Mouse (Mus musculus): ENCODE data around the gene Plxna4. TPM values are rescaled to one million over a fixed set of nuclear protein-coding genes. Genes with fewer than 3 reads are reported as not detected.

Gene Plxna4
- polyA plus RNA-seq, 1 experiment from 2014 or later = 10.6 TPM

GRCm38 (mm10) chr6:32139537-32139936 lies 448.5 kb downstream of the Plxna4 start:
- H3K9me3 ChIP-seq (ENCODE audit: control insufficient read depth, low read length) = no peaks in the 10 kb centered on the region
- no peak for ATAC-seq (ENCODE audit: insufficient number of reproducible peaks, insufficient read depth, low FRiP score, low read depth)
- 73% methylated on average over 3 of the region's 3 CpGs for WGBS

GRCm38 (mm10) chr6:32126914-32127313 lies 461.1 kb downstream of the Plxna4 start:
- no peaks in the 10 kb centered on the region for H3K27me3 ChIP-seq (ENCODE audit: control insufficient read depth, insufficient read depth, low read length)
- ATAC-seq (ENCODE audit: insufficient number of reproducible peaks, insufficient read depth, low FRiP score, low read depth) = no peak
- H3K36me3 ChIP-seq (ENCODE audit: control insufficient read depth, insufficient read depth, low read length) = no peaks in the 10 kb centered on the region
- no peak overlapping the region for H3K27ac ChIP-seq (replicated peaks in 1 of 2; ENCODE audit: control insufficient read depth in 1 of 2, insufficient read depth in 1 of 2, low read depth in 2 of 2, low read length in 2 of 2)
- 79% methylated on average over 6 of the region's 6 CpGs for WGBS
- no peaks in the 10 kb centered on the region for H3K4me1 ChIP-seq (ENCODE audit: control insufficient read depth in 2 of 2, insufficient read depth in 2 of 2, low read length in 2 of 2)
- no peaks in the 10 kb centered on the region for H3K9me3 ChIP-seq (ENCODE audit: control insufficient read depth, low read length)
- no peak overlapping the region for H3K4me3 ChIP-seq (ENCODE audit: control insufficient read depth in 1 of 2, insufficient read depth in 1 of 2, low read depth in 1 of 2, low read length in 2 of 2)
- no peak overlapping the region for H3K9ac ChIP-seq (ENCODE audit: low read length)
- H3K4me2 ChIP-seq (ENCODE audit: low read length) = no peak overlapping the region

More at GRCm38 (mm10) chr6:32139537-32139936, 448.5 kb downstream of the Plxna4 start:
- Histone ChIP-seq H3K27me3 (ENCODE audit: control insufficient read depth, insufficient read depth, low read length) (no peaks in the 10 kb centered on the region), H3K4me1 (ENCODE audit: control insufficient read depth in 2 of 2, insufficient read depth in 2 of 2, low read length in 2 of 2) (no peaks in the 10 kb centered on the region), H3K9ac (ENCODE audit: low read length) (no peak overlapping the region), H3K27ac (replicated peaks in 1 of 2; ENCODE audit: control insufficient read depth in 1 of 2, insufficient read depth in 1 of 2, low read depth in 2 of 2, low read length in 2 of 2) (no peak overlapping the region), H3K4me3 (ENCODE audit: control insufficient read depth in 1 of 2, insufficient read depth in 1 of 2, low read depth in 1 of 2, low read length in 2 of 2) (no peak overlapping the region), H3K36me3 (ENCODE audit: control insufficient read depth, insufficient read depth, low read length) (no peaks in the 10 kb centered on the region), H3K4me2 (ENCODE audit: low read length) (no peak overlapping the region)

GRCm38 (mm10) chr6:32122584-32123265 lies 465.3 kb downstream of the Plxna4 start:
- Histone ChIP-seq H3K36me3 (ENCODE audit: control insufficient read depth, insufficient read depth, low read length) (no peaks in the 10 kb centered on the region), H3K9me3 (ENCODE audit: control insufficient read depth, low read length) (no peaks in the 10 kb centered on the region), H3K27ac (replicated peaks in 1 of 2; ENCODE audit: control insufficient read depth in 1 of 2, insufficient read depth in 1 of 2, low read depth in 2 of 2, low read length in 2 of 2) (no peak overlapping the region), H3K9ac (ENCODE audit: low read length) (no peak overlapping the region), H3K4me1 (ENCODE audit: control insufficient read depth in 2 of 2, insufficient read depth in 2 of 2, low read length in 2 of 2) (no peaks in the 10 kb centered on the region), H3K4me2 (ENCODE audit: low read length) (no peak overlapping the region), H3K4me3 (ENCODE audit: control insufficient read depth in 1 of 2, insufficient read depth in 1 of 2, low read depth in 1 of 2, low read length in 2 of 2) (no peak overlapping the region), H3K27me3 (ENCODE audit: control insufficient read depth, insufficient read depth, low read length) (no peaks in the 10 kb centered on the region)
- WGBS = 72% methylated on average over 4 of the region's 4 CpGs
- ATAC-seq (ENCODE audit: insufficient number of reproducible peaks, insufficient read depth, low FRiP score, low read depth) = no peak

- Histone ChIP-seq H3K27me3 (ENCODE audit: control insufficient read depth, insufficient read depth, low read length) (no peaks in the 10 kb centered on the region), H3K9ac (ENCODE audit: low read length) (no peak overlapping the region), H3K36me3 (ENCODE audit: control insufficient read depth, insufficient read depth, low read length) (no peaks in the 10 kb centered on the region), H3K9me3 (ENCODE audit: control insufficient read depth, low read length) (no peaks in the 10 kb centered on the region), H3K4me1 (ENCODE audit: control insufficient read depth in 2 of 2, insufficient read depth in 2 of 2, low read length in 2 of 2) (no peaks in the 10 kb centered on the region), H3K27ac (replicated peaks in 1 of 2; ENCODE audit: control insufficient read depth in 1 of 2, insufficient read depth in 1 of 2, low read depth in 2 of 2, low read length in 2 of 2) (no peak overlapping the region), H3K4me2 (ENCODE audit: low read length) (no peak overlapping the region), H3K4me3 (ENCODE audit: control insufficient read depth in 1 of 2, insufficient read depth in 1 of 2, low read depth in 1 of 2, low read length in 2 of 2) (no peak overlapping the region)
- WGBS = 40% methylated on average over 1 of the region's 1 CpGs
- no peak for ATAC-seq (ENCODE audit: insufficient number of reproducible peaks, insufficient read depth, low FRiP score, low read depth)
Measured at GRCm38 (mm10) chr6:32120931-32121330, 467.1 kb downstream of the Plxna4 start.

GRCm38 (mm10) chr6:32109207-32109606 lies 478.8 kb downstream of the Plxna4 start:
- H3K9me3 ChIP-seq (ENCODE audit: control insufficient read depth, low read length) = no peaks in the 10 kb centered on the region
- H3K27me3 ChIP-seq (ENCODE audit: control insufficient read depth, insufficient read depth, low read length) = no peaks in the 10 kb centered on the region
- no peak for ATAC-seq (ENCODE audit: insufficient number of reproducible peaks, insufficient read depth, low FRiP score, low read depth)
- H3K27ac ChIP-seq (replicated peaks in 1 of 2; ENCODE audit: control insufficient read depth in 1 of 2, insufficient read depth in 1 of 2, low read depth in 2 of 2, low read length in 2 of 2) = no peak overlapping the region
- H3K36me3 ChIP-seq (ENCODE audit: control insufficient read depth, insufficient read depth, low read length) = no peaks in the 10 kb centered on the region
- no peak overlapping the region for H3K4me3 ChIP-seq (ENCODE audit: control insufficient read depth in 1 of 2, insufficient read depth in 1 of 2, low read depth in 1 of 2, low read length in 2 of 2)
- 21% methylated on average over 1 of the region's 2 CpGs for WGBS
- H3K4me2 ChIP-seq (ENCODE audit: low read length) = no peak overlapping the region
- H3K9ac ChIP-seq (ENCODE audit: low read length) = no peak overlapping the region
- H3K4me1 ChIP-seq (ENCODE audit: control insufficient read depth in 2 of 2, insufficient read depth in 2 of 2, low read length in 2 of 2) = no peaks in the 10 kb centered on the region

GRCm38 (mm10) chr6:32105547-32106275 lies 482.3 kb downstream of the Plxna4 start:
- no peak overlapping the region for H3K9ac ChIP-seq (ENCODE audit: low read length)
- no peaks in the 10 kb centered on the region for H3K4me1 ChIP-seq (ENCODE audit: control insufficient read depth in 2 of 2, insufficient read depth in 2 of 2, low read length in 2 of 2)
- WGBS = 27% methylated on average over 9 of the region's 9 CpGs
- no peak overlapping the region for H3K27ac ChIP-seq (replicated peaks in 1 of 2; ENCODE audit: control insufficient read depth in 1 of 2, insufficient read depth in 1 of 2, low read depth in 2 of 2, low read length in 2 of 2)
- no peak overlapping the region for H3K4me3 ChIP-seq (ENCODE audit: control insufficient read depth in 1 of 2, insufficient read depth in 1 of 2, low read depth in 1 of 2, low read length in 2 of 2)
- no peak for ATAC-seq (ENCODE audit: insufficient number of reproducible peaks, insufficient read depth, low FRiP score, low read depth)
- H3K36me3 ChIP-seq (ENCODE audit: control insufficient read depth, insufficient read depth, low read length) = no peaks in the 10 kb centered on the region
- H3K27me3 ChIP-seq (ENCODE audit: control insufficient read depth, insufficient read depth, low read length) = no peaks in the 10 kb centered on the region
- H3K4me2 ChIP-seq (ENCODE audit: low read length) = no peak overlapping the region
- H3K9me3 ChIP-seq (ENCODE audit: control insufficient read depth, low read length) = no peaks in the 10 kb centered on the region
